Mouse (Mus musculus) activated CD4-positive, CD25-positive, alpha-beta regulatory T cell, adult 4 months (primary cell): ENCODE measurements around the gene Tctn3. TPM values are rescaled to one million over a fixed set of nuclear protein-coding genes. Genes with fewer than 3 reads are reported as not detected.

ENCODE experiments used
- ATAC-seq: one replicate; pipeline ENCODE4 v1.8.0; 2017
- polyA plus RNA-seq, 2 experiments: library from polyadenylated mRNA; unstranded; fragments of 100-300 nt; shearing (Covaris generic); gene quantifications; one replicate each; pipeline ENCODE4 v1.2.1; 2017

Tctn3 gene
- 1 to 10 TPM; 6.5 to 7.2 TPM for polyA plus RNA-seq

GRCm38 (mm10) chr19:40611830-40612506, at the start of gene Tctn3, which contains the start of gene Entpd1:
TSS of gene Tctn3 (minus strand) at chr19:40612233.
TSS of gene Entpd1 (plus strand) at chr19:40612366.
- peak; percentile 97 for ATAC-seq

DNA sequence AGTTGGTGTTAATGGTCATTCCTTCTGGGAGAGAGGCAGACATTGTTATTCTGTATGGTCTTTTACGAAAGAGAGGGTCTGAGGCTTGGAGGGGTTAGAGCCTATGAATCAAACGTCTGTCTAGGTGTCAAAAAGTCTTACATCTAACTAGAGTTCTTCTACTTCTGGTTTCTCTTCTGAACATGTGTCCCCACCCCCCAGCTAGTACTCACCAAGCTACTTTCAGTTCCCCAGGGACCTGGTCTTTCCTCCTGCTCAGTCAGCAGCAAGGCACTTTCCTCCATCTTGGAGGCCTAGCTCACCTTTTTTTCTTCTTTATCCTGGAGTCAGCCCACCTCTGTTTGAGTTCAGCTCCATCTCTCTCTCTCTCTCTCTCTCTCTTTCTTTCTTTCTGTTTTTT, 49.1 kb upstream of the Tctn3 start:
- ATAC-seq, result peak; percentile 81

DNA sequence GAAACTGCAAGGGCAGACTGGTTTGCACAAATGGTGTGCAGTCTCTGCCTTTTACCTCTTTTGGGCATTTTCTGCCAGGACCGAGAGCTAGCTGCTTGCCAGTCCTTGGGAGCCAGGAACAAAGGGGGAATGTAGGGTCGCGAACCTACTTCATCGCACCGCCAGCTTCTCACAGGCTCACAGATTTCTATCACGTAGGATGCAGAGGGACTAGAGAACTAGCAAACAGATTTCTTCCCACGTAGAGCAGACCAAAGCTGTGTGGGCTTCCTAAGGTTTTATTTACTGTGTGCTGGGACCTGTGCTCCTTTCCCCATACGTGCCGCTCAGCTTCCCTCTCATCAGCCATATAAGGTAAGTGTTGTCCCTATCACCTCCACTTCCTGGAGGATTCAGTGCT, 48.5 kb upstream of the Tctn3 start:
- ATAC-seq, result no peak

GRCm38 (mm10) chr19:40659651-40660478, 47.8 kb upstream of the Tctn3 start:
- ATAC-seq, result peak; percentile 51

DNA sequence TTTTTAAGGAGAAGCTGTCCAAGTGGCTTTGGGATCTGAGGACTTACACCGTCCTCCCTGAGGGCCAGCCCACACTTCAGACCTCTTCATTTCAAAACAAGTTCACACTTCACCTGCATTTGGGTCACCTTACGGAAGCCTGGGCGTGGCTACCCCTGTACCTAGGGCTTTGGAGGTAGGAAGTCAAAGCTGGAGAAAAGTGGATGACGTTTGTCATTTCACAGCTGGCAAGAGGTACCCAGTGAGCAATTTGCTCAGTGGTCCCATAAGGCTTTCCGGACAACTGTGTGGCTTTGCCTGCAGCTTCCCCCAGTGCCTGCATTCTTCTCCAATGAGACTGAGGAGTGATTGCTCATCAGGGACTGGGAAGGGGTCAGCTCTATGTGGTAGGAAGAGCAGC, 46.9 kb upstream of the Tctn3 start:
- ATAC-seq, result no peak

GRCm38 (mm10) chr19:40658281-40658680, 46.2 kb upstream of the Tctn3 start:
- ATAC-seq, result no peak

DNA sequence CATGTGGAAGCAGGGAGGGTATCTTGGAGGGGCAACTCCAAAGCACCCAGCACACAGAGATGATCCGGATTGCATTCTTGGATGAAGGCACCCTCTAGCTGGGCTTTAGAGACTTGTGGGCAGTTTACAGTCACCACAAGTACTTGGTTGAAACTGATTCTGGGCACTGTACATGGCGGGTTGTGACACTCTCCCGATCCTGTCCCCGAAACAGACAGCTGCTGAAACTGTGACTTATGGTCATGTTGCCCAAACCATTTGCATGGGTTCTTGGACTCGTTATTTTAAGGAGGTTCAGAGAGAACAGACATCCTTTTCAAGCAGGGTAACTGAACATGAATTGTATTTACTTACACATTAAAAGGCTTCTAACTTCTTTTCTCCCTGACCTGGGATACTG, 44.2 kb upstream of the Tctn3 start:
- no peak for ATAC-seq

DNA sequence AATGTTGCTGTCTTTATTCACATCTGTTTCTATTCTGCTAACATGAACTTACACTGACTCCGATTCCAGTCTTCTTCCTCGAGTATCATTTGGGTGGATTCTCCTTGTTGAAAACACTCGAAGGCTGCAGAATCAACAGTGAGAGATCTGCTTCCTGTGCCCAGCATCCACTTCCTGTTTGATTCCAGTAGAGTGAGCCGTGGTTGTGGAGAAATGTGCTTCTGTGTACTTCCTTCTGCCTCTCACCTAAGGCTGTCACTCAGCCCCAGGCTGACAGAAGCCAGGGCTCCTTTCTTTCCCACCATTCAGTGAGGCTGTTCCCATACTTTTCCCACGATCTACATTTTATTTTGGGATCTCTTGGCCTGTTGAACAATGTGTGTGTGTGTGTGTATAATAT, 38.1 kb upstream of the Tctn3 start:
- ATAC-seq, result peak; percentile 59

DNA sequence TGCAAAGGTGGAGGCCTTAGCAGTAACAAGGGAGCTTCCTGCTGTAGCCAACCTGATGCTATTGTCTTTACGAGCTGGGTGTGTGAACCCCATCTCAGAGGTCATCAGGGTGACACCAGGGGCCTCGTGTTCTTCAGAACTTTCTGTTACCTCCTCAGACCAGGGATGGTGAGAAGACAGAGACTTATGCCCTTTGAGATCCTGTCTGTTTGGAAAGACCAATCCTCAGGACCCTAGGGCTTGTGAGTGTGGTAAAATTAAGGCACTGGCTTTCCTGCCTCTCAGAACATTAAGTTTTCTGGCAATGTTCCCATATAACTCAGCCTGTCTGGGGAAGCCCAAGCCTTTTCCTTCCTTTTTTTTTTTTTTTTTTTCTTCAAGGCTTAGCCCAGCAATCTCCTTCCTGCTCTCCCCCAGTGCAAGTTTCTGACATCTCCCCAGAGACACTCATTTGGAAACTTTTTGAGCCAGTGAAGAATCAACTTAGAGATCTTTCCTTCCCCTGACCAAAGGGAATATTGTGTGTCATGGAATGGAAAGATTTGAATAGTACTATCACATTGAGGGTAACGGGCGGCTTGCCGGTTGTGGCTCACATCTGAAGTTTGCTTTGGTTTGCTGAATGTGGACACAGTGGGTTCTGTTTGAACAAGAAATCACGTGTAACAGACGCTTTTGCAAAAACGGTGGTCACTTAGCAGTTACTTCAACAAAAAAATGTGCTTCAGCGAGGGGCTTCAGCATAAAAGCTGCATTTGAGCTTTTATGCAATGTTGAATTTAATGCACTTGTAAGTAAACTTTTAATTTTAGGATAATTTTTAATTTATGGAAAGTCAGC, 35.5 kb upstream of the Tctn3 start:
- ATAC-seq, result no peak

DNA sequence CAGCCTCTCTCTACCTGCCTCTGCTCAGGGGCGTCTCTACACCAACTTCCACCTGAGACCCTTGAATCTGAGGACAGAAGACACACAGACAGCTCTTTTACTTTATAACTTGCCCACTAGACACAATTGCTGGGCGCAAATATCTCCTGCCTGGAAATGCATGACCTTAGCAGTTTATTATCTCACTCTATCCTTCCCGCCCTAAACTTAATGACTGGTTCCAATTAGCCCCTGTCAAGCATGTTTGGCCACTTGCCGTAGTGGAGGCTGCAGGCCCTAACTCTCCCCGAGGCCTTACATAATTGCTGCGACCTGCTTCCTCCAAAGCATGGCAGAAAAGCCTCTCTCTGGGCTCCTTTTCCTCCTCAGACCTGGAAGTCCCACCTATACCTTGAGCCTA, 34.3 kb upstream of the Tctn3 start:
- no peak for ATAC-seq

DNA sequence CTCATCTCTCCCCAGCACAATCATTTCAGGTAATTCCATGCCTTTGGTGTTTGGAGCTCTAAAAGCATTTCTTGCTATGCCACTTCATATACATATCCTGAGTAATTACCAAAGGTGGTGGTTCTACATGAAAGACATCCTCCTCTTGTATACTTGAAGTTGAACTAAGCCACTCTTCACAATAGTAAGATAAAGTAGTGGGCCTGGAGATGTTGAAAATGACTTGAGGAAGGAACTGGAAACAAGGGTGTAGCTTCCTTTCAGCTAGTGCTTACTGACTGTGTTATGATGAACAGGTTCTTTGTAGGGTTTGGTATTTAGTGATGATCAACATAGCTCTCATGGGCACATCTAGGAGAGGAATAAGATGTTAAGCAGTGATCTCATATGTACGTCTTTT, 31.8 kb upstream of the Tctn3 start:
- ATAC-seq, result no peak

DNA sequence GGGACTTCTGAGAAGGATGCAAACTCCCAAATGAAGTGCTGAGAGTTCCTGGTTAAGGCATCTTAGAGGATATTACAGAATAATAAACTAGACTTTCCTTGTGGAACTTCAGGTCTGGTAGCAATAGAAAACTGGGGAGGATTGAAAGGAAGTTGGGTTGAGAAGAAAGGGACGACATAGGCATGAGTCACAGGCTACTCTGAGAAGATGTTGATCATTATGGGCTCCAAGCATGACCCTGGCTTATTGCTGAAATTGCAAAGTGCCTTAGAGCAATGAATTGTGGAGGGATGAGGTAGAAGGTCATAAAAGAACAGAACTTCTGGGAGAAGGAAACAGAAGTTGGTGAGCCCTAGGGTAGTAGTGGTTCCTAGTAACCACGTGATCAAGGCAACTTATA, 28.8 kb upstream of the Tctn3 start:
- no peak for ATAC-seq

DNA sequence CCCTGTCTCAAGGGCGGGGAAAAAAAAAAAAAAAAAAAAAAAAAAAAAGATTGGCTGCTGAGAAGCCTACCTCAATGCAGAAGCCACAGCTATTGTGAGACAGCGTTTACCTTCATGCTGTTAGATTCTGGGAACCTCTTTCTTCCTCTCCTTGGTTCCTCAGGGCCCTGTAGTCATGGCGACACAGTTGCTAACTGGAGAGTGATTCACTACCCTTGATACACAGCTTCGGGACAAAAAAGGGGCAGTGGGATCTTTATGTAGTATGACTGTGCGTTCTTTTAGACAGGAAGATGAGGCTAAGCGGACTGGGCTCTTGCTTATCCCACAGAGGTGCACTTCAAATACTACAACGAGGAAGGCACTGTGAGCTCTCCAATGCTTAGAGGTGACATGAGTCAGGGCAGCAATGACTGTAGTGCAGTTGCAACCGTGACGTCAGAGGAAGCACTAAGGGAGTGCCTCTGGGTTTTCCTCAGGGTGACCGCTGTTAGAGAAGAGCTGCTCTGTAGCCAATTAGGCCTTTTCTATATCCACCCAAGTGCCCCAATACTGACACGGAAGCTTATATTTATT, 27.8 kb upstream of the Tctn3 start:
- ATAC-seq, result peak; percentile 91

DNA sequence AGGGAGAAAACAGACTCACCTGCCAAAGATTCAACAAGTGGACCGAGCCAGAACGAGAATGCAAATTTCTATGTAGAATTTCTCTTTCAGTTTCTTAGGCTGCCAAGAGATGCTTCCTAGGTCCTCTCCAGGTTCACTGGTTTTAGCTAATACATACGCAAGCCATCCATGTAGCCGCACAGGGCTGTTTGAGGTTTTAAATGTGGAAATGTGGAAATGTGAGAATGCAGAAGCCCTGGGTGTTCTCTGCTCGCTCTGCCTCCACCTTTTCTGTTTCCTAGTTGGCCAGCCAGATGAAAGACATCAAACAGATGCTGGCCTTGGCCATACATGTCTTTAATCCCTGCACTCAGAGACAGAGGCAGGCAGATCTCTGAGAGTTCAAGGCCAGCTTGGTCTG, 26.5 kb upstream of the Tctn3 start:
- ATAC-seq, result no peak

DNA sequence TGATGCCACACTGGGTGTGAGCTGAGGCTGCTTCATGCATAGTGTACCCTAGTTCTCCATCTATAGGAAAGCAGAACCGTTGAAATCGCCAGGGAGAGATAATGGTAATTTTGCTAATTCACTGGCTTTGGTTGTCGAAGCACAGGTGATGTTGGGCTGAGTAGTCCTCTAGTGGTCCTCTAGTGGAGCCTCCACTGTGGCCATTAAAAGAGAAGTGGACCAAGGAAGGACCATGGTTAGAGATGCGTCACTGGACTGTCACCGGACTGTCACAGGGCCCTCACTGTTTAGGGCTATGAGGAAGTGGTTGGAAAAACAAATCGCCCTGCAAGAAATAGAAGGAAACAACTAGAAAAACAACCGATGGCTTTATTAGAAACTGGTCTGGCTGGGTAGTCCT, 25.6 kb upstream of the Tctn3 start:
- no peak for ATAC-seq

DNA sequence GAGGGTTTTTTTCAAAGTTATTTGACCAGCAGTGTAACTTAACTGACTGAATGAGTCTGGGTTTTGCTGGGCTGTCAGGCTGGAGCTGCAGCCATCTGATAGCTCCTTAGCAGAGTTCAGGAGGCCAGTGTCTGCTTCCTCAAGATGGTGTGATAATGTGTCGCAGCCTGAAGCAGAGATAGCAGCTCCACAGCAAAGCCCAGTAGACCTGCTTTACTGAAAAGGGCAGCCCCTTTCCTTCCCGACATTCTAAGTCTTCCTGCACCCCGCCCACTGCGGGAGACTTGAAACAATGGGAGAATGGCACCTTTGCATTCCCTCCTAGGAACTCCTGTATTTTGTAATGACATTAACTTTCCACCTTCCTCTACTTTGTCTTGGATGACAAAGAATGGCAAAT, 25.1 kb upstream of the Tctn3 start:
- ATAC-seq, result no peak

- no peak for ATAC-seq
These were observed 21.1 kb upstream of the Tctn3 start for GRCm38 (mm10) chr19:40633144-40633543.

DNA sequence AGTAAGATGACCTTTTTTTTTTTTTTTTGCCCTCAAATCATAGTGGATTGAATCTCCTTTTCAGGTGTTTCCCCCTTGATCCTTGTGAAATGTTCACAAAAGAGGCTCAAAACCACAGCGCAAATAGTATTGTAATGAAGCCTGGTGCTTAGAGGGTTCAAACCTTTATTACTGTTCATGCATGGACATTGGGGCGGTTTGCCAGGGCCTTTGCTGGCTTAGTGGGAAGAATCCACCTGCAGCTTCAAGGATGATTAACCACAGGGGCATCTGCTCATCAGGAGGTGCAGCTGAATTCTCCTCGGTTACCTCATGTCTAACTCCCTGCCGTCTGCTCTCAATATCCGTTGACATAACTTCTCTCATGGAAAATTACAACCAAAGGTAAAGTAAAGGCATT, 20.6 kb upstream of the Tctn3 start:
- no peak for ATAC-seq

DNA sequence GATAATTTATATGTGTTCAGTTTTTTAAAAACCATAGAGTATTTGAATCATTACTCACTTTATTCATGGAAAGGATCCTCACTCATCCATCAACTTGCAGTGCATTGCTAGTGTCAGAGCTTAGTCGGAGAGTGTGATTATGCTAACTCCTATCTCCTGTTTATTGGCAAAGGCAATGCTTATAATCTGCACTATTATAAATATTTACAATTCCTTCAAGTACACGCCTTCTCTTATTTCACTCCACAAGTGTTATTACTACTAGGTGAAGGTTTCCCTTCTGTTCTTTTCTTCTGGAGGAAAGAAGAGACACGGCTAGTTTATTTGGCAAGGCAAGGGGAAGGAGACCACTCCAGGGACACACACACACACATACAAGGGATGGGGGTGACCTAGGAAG, 20.2 kb upstream of the Tctn3 start:
- ATAC-seq, result no peak

GRCm38 (mm10) chr19:40630606-40631005, 18.6 kb upstream of the Tctn3 start:
- no peak for ATAC-seq

- ATAC-seq, result no peak
These were observed 18.1 kb upstream of the Tctn3 start for GRCm38 (mm10) chr19:40630096-40630495.

DNA sequence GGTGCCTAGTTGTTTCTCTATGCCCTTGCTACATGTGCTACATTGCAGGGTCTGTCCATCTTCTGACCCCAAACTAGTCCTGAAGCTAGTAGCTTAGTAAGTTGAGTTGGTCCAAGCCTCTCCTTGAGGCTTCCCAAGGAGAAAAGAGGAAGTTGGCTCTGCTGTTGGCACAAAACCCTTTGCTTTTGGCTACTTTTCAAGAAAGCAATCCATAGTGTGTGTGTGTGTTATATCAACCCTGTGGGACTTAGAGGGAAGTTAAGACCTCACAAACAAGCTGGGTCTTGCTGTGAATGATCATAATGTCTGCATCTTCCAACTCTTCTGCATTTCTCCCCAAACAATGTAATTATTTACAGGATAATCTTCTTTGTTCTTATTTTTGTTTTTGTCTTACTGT, 16.9 kb upstream of the Tctn3 start:
- ATAC-seq, result no peak

- ATAC-seq, result no peak
These were observed 13.9 kb upstream of the Tctn3 start for GRCm38 (mm10) chr19:40625935-40626334.
